Mouse (Mus musculus) CD4-positive helper T cell, adult 2 months (primary cell): ENCODE data around the gene Cnn2.
A peak's percentile ranks its signal among the peaks of the same experiment; 100 is the strongest.
"Not testable (repeated sequence)": the region's sequence is repeated elsewhere in the genome, so short reads cannot be mapped to it uniquely, and the experiment has no call there.

ENCODE experiments used
- DNase-seq: peaks from one replicate; pipeline ENCODE4 v3.0.0-alpha.2; 2012; ENCODE audit warnings: low read depth, missing footprints, low spot score

The Cnn2 gene

DNA sequence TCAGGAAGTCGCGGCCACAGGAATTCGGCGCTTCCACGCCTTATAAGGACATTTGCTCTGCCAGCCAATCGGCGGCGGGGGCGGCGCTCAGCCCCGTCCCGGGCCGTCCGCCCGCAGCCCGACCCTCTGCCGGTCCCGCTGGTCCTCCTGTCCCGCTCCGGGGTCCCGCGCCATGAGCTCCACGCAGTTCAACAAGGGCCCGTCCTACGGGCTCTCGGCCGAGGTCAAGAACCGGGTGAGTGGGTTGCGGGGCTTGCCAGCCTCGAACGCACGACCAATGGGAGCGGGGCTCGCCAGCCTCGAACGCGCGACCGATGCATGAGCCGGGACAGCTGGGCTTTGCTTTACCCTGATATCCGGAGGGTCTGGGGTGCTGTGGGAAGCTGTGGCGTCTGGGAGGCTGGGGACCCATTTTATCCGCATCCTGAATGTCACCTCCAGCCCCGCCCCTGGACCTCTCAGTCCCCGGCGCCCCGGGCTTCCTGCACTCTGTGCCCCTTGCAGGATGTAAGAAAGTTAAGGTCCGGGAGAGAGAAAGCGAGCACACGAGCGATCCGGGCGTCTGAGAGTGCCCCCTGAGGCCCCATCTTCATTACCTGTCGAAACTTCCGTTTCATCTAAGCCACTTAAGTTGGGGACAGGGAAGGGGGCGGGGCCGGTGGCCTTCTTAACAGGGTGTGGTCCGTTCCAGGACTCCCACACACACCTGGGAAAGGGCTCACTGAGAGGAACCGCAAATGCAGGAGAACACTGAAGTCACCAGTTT, at the start of gene Cnn2:
Cnn2 (plus strand) TSS at position 79 of the 766 bp plus-strand sequence.
- DNase-seq, result peak; percentile 73

DNA sequence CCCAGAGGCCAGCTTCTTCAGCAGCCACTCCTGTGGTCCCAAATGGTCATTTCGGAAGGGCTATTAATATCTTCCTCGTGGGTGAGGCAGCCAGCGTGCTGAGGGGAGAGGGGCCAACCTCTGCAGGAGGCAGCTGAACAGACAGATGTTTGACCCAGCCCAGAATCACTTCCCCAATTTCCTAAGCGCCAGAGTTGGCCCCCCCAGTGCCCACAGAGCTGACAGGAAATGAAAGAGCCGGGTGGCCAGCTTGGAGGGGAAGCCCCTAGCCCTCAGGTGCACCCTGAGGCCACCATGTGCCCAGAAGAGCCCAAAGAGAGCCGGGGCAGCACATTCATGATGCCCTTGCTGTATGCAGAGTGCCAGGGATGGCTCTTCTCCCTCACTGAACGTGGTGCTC, 47.6 kb upstream of the Cnn2 start:
- no peak for DNase-seq

- DNase-seq, result no peak
Observed at GRCm38 (mm10) chr10:79942988-79943387, 45.4 kb upstream of the Cnn2 start.

DNA sequence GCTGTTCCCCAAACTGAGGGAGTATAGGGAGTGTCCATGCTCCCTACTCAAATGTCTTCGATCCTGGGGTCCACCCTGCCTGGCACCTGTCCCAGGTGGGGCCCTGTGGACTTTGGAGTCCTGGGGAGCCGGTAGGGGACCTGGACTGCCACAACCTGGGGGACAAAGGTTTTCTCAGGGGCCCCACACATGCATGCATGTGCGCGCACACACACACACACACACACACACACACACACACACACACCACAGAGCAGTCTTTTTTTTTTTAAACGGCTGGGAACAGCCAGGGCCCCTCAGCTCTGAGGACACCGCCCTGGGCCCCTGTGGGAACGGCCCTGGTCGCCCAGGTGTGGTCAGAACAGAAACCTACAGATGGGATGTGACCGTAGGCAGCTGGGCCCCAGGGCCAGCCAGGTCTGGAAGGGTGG, 44.9 kb upstream of the Cnn2 start:
- no peak for DNase-seq

GRCm38 (mm10) chr10:79945507-79946234, 42.7 kb upstream of the Cnn2 start:
- DNase-seq, result no peak

- no peak for DNase-seq
Observed at GRCm38 (mm10) chr10:79946752-79947322, 41.5 kb upstream of the Cnn2 start.

GRCm38 (mm10) chr10:79947502-79947901, 40.9 kb upstream of the Cnn2 start:
- no peak for DNase-seq

GRCm38 (mm10) chr10:79949873-79950272, 38.5 kb upstream of the Cnn2 start:
- no peak for DNase-seq

DNA sequence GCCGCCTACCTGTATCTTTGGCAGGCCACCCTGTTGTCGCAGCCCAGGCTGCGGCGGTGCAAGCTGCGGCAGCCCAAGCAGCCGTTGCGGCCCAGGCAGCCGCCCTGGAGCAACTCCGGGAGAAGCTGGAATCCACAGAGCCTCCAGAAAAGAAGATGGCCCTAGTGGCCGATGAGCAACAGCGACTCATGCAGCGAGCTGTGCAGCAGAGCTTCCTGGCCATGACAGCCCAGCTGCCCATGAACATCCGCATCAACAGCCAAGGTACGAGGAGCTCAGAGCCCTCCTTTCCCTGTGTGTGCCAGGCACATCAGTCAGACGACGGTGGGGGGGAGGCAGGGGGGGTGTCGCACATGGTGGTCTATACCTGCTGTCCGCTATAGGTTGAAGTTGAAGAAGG, 37.7 kb upstream of the Cnn2 start:
- DNase-seq, result no peak

DNA sequence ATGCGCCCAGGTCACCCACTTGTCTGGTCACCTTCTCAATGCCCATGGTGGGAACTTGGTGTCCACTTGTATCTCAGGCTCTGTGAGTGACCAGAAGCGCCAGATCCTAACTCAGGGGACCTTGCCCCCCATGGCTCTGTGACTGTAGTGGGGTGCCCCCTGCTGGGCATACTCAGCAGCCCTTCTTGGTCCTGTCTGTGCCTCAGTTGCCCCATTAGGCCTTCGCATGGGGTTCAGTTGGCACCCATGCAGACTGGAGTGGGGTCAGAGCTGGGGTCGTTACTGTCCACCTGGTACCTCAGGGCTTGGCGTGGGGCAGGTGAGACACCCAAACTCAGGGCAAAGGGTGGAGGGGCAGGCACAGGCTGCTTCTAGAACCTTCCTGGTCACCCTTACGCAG, 34.4 kb upstream of the Cnn2 start:
- no peak for DNase-seq

DNA sequence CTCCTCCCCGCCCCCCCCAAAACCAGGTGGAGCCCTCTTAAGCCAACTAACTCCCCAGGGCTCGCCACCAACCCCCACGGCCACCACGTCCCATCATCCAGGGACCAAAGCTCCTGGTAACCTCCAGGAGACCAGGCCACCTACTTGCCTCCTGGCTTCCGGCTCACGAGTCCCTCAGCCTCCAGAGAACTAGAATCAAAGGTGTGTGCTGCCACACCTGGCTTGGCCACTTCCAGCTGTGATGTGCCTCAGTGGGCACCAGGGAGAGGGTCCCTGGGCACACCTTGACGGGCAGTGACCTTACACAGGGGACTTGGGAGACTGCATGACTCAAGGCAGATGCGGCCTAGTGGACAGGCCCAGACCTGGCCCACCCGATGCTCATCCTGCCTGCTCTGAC, 32.7 kb upstream of the Cnn2 start:
- DNase-seq, result no peak

- DNase-seq, result no peak
Observed at GRCm38 (mm10) chr10:79956643-79957154, 31.7 kb upstream of the Cnn2 start.

GRCm38 (mm10) chr10:79958140-79958816, 30.1 kb upstream of the Cnn2 start:
- peak; percentile 75 for DNase-seq

- not testable (repeated sequence) for DNase-seq
Observed at GRCm38 (mm10) chr10:79959412-79959811, 29.0 kb upstream of the Cnn2 start.

DNA sequence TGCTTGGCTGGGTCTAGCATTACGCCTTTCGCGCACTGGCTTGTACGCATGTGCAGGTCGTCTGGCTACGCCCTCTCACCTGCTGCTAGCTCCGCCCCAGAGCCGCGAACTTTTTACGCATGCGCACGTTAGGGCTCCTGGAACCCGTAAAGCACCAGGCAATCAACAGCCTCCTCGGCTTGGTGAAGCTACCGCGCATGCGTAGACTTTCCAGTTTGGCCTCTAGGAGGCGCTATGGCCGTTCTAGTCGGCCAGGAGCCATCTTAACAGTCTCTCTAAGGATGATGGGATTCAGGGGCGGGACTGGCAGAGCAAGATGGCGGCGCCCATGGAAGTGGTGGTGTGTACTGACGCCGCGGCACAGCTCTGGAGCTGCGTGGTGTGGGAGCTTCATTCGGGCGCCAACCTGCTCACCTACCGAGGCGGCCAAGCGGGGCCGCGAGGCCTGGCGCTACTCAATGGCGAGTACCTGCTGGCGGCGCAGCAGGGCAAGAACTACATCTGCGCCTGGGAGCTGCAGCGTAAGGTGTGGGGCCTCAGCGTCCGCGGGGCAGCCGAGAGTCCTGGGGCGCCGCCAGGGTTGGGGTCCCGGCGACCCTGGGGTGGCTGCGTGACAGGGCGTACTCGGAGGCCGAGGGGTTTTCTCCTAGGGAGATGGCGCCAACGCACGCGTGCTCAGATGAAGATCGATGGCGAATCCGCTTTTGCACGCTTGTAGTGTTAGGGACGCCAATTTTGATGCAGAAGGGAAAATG, 28.4 kb upstream of the Cnn2 start, which contains the start of gene Wdr18:
Wdr18 (plus strand) TSS at position 306 of the 755 bp plus-strand sequence.
- peak; percentile 100 for DNase-seq

DNA sequence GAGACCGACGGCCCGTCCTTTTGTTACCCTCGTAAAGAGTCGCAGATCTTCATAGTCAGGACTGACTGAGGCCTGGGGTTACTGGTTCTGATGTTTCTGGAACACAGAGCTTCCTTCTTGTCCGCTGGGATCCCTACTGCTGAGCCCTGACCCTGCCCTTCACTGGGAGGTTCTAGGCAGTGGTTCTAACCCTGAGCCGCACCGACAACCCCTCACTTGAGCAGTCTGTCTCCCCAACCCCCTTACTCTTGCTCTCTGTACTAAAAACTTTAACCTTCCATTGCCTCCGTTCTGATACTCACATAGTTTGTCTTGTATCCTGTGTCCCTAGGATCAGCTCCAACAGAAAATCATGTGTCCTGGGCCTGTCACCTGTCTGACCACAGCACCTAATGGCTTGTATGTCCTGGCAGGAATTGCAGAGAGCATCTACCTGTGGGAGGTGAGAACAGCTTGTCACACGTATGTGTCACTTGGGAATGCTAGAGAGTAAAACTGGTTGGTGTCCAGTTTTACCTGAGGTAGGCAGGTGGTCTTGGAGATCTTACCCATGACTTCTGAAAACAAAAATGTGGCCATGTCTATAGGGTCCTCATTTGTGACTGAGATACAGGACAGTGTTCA, 27.6 kb upstream of the Cnn2 start:
- no peak for DNase-seq

- DNase-seq, result no peak
Observed at GRCm38 (mm10) chr10:79964727-79965126, 23.7 kb upstream of the Cnn2 start.

- no peak for DNase-seq
Observed at GRCm38 (mm10) chr10:79965325-79965724, 23.1 kb upstream of the Cnn2 start.

GRCm38 (mm10) chr10:79966886-79967400, 21.4 kb upstream of the Cnn2 start:
- no peak for DNase-seq

DNA sequence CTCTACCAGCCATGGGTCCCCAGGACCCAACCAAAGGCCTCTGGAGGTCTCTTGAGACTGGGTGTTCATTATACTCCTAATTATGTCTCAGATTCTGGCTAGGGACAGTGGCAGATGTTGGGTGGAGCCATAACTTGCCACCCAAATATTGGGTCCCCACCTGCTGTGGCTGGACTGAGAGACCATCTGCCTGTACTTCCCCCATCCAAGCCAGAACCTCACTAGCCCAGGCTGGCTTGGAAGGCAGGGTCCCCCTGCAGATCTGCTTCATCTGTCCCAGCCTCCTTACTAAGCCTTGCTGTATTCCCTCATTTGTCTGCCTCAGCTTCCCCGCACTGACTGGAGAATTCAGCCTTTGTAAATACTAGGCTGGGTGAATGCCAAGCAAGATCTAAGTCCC, 20.2 kb upstream of the Cnn2 start:
- DNase-seq, result no peak
